Mouse (Mus musculus): ENCODE measurements around the gene Tmigd3. TPM values are rescaled to one million over a fixed set of nuclear protein-coding genes. Genes with fewer than 3 reads are reported as not detected.

The Tmigd3 gene
- total and polyA plus RNA-seq, 3 experiments, result 0.27 to 0.36 TPM; not detected in 1

DNA sequence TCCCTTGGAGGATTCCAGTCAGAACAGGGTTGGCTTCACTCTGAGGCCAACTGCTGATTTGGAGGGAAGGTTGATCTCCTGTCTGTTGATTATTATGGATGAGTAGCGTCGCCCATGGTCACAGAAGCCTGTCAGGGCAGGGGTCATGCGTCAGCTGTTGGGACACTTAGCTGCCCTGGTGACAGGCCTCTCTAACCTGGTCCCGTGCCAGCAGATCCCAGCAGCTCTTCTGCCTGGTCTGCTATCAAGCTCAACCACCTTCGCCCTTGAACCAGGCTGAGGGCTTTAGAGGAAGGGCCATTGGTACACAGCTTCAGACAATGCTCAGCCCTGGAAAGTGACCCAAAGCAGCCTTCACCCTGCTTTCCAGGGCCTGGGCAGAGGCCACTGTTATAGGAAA, 5.3 kb downstream of the Tmigd3 start:
- H3K9ac ChIP-seq (ENCODE audit: control insufficient read depth, low read depth, low read length, poor library complexity, severe bottlenecking), result no peak overlapping the region
- TF ChIP-seq MYB (IDR thresholded peaks at IDR 0.05; ENCODE audit: low read depth, low read length) (no peak), UBTF (IDR thresholded peaks at IDR 0.05; ENCODE audit: borderline replicate concordance, insufficient read depth, low read depth, low read length) (no peak)
- H3K4me1 ChIP-seq (ENCODE audit: control insufficient read depth in 1 of 2, insufficient read depth in 2 of 2, low read length in 2 of 2), result peaks cover 5 to 30% of the 10 kb centered on the region in 2 experiments
- H3K36me3 ChIP-seq (ENCODE audit: control insufficient read depth in 1 of 2, insufficient read depth in 2 of 2, low read length in 2 of 2), result peaks cover 0 to 2% of the 10 kb centered on the region in 2 experiments; a peak in 2 of 4 replicates
- H3K9me3 ChIP-seq (replicated peaks; ENCODE audit: insufficient read depth, low read length), result no peaks in the 10 kb centered on the region
- no peak overlapping the region for H3K27ac ChIP-seq (ENCODE audit: control insufficient read depth, low read depth, low read length)
- H3K27me3 ChIP-seq (ENCODE audit: control insufficient read depth in 1 of 2, insufficient read depth in 2 of 2, low read length in 2 of 2), result no peaks in the 10 kb centered on the region; a peak in 1 of 4 replicates
- H3K79me2 ChIP-seq (ENCODE audit: control insufficient read depth, insufficient read depth, low read length, poor library complexity), result no peaks in the 10 kb centered on the region
- no peak overlapping the region for H3K4me3 ChIP-seq (ENCODE audit: control insufficient read depth in 1 of 2, insufficient read depth in 1 of 2, low read depth in 2 of 2, low read length in 2 of 2)
- DNase-seq (ENCODE audit: low read depth, low spot score), result no peak

DNA sequence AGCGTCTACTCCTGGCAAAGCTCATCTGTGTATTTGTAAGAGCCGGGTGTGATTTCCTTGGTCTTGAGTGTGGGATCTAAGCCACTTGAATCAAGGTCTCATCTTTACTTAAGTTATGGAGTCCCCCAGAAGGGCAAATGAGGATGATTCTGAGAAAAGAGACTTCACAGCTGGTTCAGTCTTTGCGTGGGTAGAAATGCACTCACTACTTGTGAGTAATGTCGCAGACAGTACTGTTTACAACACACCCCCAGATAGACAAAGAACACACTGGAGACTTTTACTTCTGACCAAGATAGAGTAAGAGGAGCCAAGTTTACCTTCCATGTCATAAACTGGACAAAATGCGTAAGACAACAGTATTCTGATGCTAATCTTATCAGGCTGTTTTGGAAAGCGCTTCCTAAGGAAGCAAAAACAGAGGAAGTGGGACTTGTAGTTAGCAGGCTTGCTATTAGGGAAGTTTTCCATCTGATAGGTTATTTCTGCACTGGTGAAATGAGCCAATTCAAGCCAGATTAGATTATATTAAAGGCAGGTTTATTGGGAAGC, 6.6 kb downstream of the Tmigd3 start:
- DNase-seq (ENCODE audit: low read depth, low spot score), result no peak
- H3K27ac ChIP-seq (ENCODE audit: control insufficient read depth, low read depth, low read length), result no peak overlapping the region
- peaks cover 0 to 2% of the 10 kb centered on the region in 2 experiments; a peak in 2 of 4 replicates for H3K36me3 ChIP-seq (ENCODE audit: control insufficient read depth in 1 of 2, insufficient read depth in 2 of 2, low read length in 2 of 2)
- H3K27me3 ChIP-seq (ENCODE audit: control insufficient read depth in 1 of 2, insufficient read depth in 2 of 2, low read length in 2 of 2), result no peaks in the 10 kb centered on the region; a peak in 1 of 4 replicates
- TF ChIP-seq E2F4 (IDR thresholded peaks at IDR 0.05; ENCODE audit: borderline replicate concordance, low read depth, low read length) (no peak), EP300 (IDR thresholded peaks at IDR 0.05; ENCODE audit: low read depth in 1 of 2, low read length in 2 of 2) (peak in 1 of 2 experiments; percentile 57; a peak in 1 of 4 replicates), GATA1 (IDR thresholded peaks at IDR 0.05; ENCODE audit: low read depth, low read length) (peak; percentile 46), HCFC1 (IDR thresholded peaks at IDR 0.05; ENCODE audit: low read depth, low read length) (no peak)
- no peaks in the 10 kb centered on the region for H3K9me3 ChIP-seq (replicated peaks; ENCODE audit: insufficient read depth, low read length)
- no peak overlapping the region for H3K9ac ChIP-seq (ENCODE audit: control insufficient read depth, low read depth, low read length, poor library complexity, severe bottlenecking)
- H3K4me1 ChIP-seq (ENCODE audit: control insufficient read depth in 1 of 2, insufficient read depth in 2 of 2, low read length in 2 of 2), result peaks cover 5 to 28% of the 10 kb centered on the region in 2 experiments
- no peaks in the 10 kb centered on the region for H3K79me2 ChIP-seq (ENCODE audit: control insufficient read depth, insufficient read depth, low read length, poor library complexity)
- H3K4me3 ChIP-seq (ENCODE audit: control insufficient read depth in 1 of 2, insufficient read depth in 1 of 2, low read depth in 2 of 2, low read length in 2 of 2), result no peak overlapping the region

GRCm38 (mm10) chr3:105877919-105878318, 7.2 kb downstream of the Tmigd3 start:
- DNase-seq (ENCODE audit: low read depth, low spot score), result no peak
- Histone ChIP-seq H3K27ac (ENCODE audit: control insufficient read depth, low read depth, low read length) (no peak overlapping the region), H3K27me3 (ENCODE audit: control insufficient read depth in 1 of 2, insufficient read depth in 2 of 2, low read length in 2 of 2) (no peaks in the 10 kb centered on the region; a peak in 1 of 4 replicates), H3K79me2 (ENCODE audit: control insufficient read depth, insufficient read depth, low read length, poor library complexity) (no peaks in the 10 kb centered on the region), H3K9ac (ENCODE audit: control insufficient read depth, low read depth, low read length, poor library complexity, severe bottlenecking) (no peak overlapping the region), H3K9me3 (replicated peaks; ENCODE audit: insufficient read depth, low read length) (no peaks in the 10 kb centered on the region), H3K4me1 (ENCODE audit: control insufficient read depth in 1 of 2, insufficient read depth in 2 of 2, low read length in 2 of 2) (peaks cover 5 to 25% of the 10 kb centered on the region in 2 experiments), H3K4me3 (ENCODE audit: control insufficient read depth in 1 of 2, insufficient read depth in 1 of 2, low read depth in 2 of 2, low read length in 2 of 2) (no peak overlapping the region), H3K36me3 (ENCODE audit: control insufficient read depth in 1 of 2, insufficient read depth in 2 of 2, low read length in 2 of 2) (peaks cover 0 to 2% of the 10 kb centered on the region in 2 experiments; a peak in 2 of 4 replicates)
- TF ChIP-seq SIN3A (IDR thresholded peaks at IDR 0.05; ENCODE audit: low read length) (no peak), RCOR1 (IDR thresholded peaks at IDR 0.05; ENCODE audit: low read depth, low read length) (no peak)
